In genomic region chr2:144269679-144270475, GRCm38 (mm10) we compare ENCODE assay signal across 8 mouse cellular contexts. TPM values are rescaled to one million over a fixed set of nuclear protein-coding genes. Genes with fewer than 3 reads are reported as not detected.
DNase-seq lines count a peak whose midpoint lies in the region; ATAC-seq lines count a peak whose summit lies in the region.

No protein-coding gene starts in this region.

- H3K4me3 ChIP-seq in heart, embryonic 16.5 days (ENCODE audit: low read length), result peak overlapping the region; percentile 65
- H3K4me3 ChIP-seq in hindbrain, embryonic 10.5 days, result peak overlapping the region; percentile 92
- H3K4me3 ChIP-seq in midbrain, embryonic 11.5 days (ENCODE audit: low read depth, low read length), result peak overlapping the region; percentile 88

- peak overlapping the region; percentile 83 for H3K9ac ChIP-seq in heart, embryonic 16.5 days (ENCODE audit: low read length)
- H3K9ac ChIP-seq in midbrain, embryonic 11.5 days (ENCODE audit: low read length), result peak overlapping the region; percentile 98

- DNase-seq in heart, postnatal 10 days, result no peak
- DNase-seq in R1 (ENCODE audit: low read depth, low spot score), result peak; percentile 56
- no peak for DNase-seq in hindbrain, embryonic 10.5 days (ENCODE audit: low spot score)
- DNase-seq in midbrain, embryonic 11.5 days (ENCODE audit: low spot score, missing footprints), result peak; percentile 94
- no peak for DNase-seq in layer of hippocampus, postnatal 36 days
- no peak for DNase-seq in urinary bladder, adult 18-20 months (ENCODE audit: low spot score in 2 of 2)
- no peak for DNase-seq in ovary, adult 18-20 months (ENCODE audit: low spot score)

- H3K4me1 ChIP-seq in heart, embryonic 16.5 days (ENCODE audit: control insufficient read depth, insufficient read depth, low read length), result peaks cover 41% of the 10 kb centered on the region
- peaks cover 49% of the 10 kb centered on the region for H3K4me1 ChIP-seq in hindbrain, embryonic 10.5 days (replicated peaks)
- peaks cover 16% of the 10 kb centered on the region for H3K4me1 ChIP-seq in midbrain, embryonic 11.5 days (ENCODE audit: control insufficient read depth, insufficient read depth, low read length)

- intact Hi-C loops in heart, postnatal 10 days (cut with DNase I), result loop anchor here (2.0 to 5.0 kb wide), 2 partner anchors 259 to 353 kb away; partner anchors contain the start of genes Dstn and Rrbp1

- H3K9me3 ChIP-seq in heart, embryonic 16.5 days (replicated peaks; ENCODE audit: control insufficient read depth, low read length), result no peaks in the 10 kb centered on the region
- H3K9me3 ChIP-seq in hindbrain, embryonic 10.5 days, result no peaks in the 10 kb centered on the region
- H3K9me3 ChIP-seq in midbrain, embryonic 11.5 days (ENCODE audit: control insufficient read depth, low read length), result no peaks in the 10 kb centered on the region

- no peaks in the 10 kb centered on the region for H3K36me3 ChIP-seq in heart, embryonic 16.5 days (ENCODE audit: control insufficient read depth, insufficient read depth)
- H3K36me3 ChIP-seq in hindbrain, embryonic 10.5 days, result peaks cover 27% of the 10 kb centered on the region
- no peaks in the 10 kb centered on the region; the same call in 1 of the 2 replicates for H3K36me3 ChIP-seq in midbrain, embryonic 11.5 days (ENCODE audit: control insufficient read depth, insufficient read depth, low read length)

- ATAC-seq in heart, embryonic 16.5 days (replicated peaks; ENCODE audit: extremely low read depth, insufficient read depth, low FRiP score), result no peak; the same call in 1 of the 2 replicates
- peak; percentile 28 for ATAC-seq in midbrain, embryonic 11.5 days (ENCODE audit: low FRiP score)

- H3K4me2 ChIP-seq in heart, embryonic 16.5 days (ENCODE audit: low read depth, low read length), result peak overlapping the region; percentile 79
- H3K4me2 ChIP-seq in midbrain, embryonic 11.5 days, result peak overlapping the region; percentile 69

- H3K27me3 ChIP-seq in heart, embryonic 16.5 days (ENCODE audit: control insufficient read depth, insufficient read depth, low read length), result no peaks in the 10 kb centered on the region
- no peaks in the 10 kb centered on the region for H3K27me3 ChIP-seq in hindbrain, embryonic 10.5 days (ENCODE audit: insufficient read depth, poor library complexity, severe bottlenecking)
- H3K27me3 ChIP-seq in midbrain, embryonic 11.5 days (ENCODE audit: control insufficient read depth, insufficient read depth, low read length), result no peaks in the 10 kb centered on the region

- under 1% methylated on average over 33 of the region's 33 CpGs for WGBS in heart, embryonic 16.5 days
- under 1% methylated on average over 33 of the region's 33 CpGs for WGBS in hindbrain, embryonic 10.5 days
- under 1% methylated on average over 24 of the region's 33 CpGs for WGBS in midbrain, embryonic 11.5 days

- peak overlapping the region; percentile 95 for H3K27ac ChIP-seq in heart, embryonic 16.5 days (ENCODE audit: low read length)
- peak overlapping the region; percentile 98 for H3K27ac ChIP-seq in hindbrain, embryonic 10.5 days
- peak overlapping the region; percentile 76 for H3K27ac ChIP-seq in midbrain, embryonic 11.5 days (ENCODE audit: low read depth, low read length)

RNA-seq across cellular contexts. Expression of gene Mgme1, which starts 0.6 kb away (rescaled TPM):
- 26.0 and 28.0 TPM in 2 replicates for polyA plus RNA-seq in heart, embryonic 16.5 days (2015; fragmentation: Nextera tagmentation; extraction: Ambion mirVana)
- total RNA-seq in heart, postnatal 10 days (2021), result 10 to 100 TPM in 1 of 2 experiments, 1 to 10 TPM in 1; 9.8 to 11.5 TPM
- 18.5 and 25.0 TPM in 2 replicates for polyA plus RNA-seq in hindbrain, embryonic 10.5 days (2016; fragmentation: Nextera tagmentation; extraction: Ambion mirVana)
- polyA plus RNA-seq in midbrain, embryonic 11.5 days (2014; fragmentation: Nextera tagmentation; extraction: Ambion mirVana), result 15.7 and 17.4 TPM in 2 replicates
- total RNA-seq in layer of hippocampus, postnatal 36 days (2021), result 1 to 10 TPM; 6.1 to 7.1 TPM

RNA-seq across cellular contexts. Expression of gene Snx5, which starts 0.8 kb away (rescaled TPM):
- polyA plus RNA-seq in heart, embryonic 16.5 days (2015; fragmentation: Nextera tagmentation; extraction: Ambion mirVana), result 79.2 and 95.3 TPM in 2 replicates
- 10 to 100 TPM; 60.1 to 68.5 TPM for total RNA-seq in heart, postnatal 10 days (2021)
- 91.8 and 110 TPM in 2 replicates for polyA plus RNA-seq in hindbrain, embryonic 10.5 days (2016; fragmentation: Nextera tagmentation; extraction: Ambion mirVana)
- polyA plus RNA-seq in midbrain, embryonic 11.5 days (2014; fragmentation: Nextera tagmentation; extraction: Ambion mirVana), result 105 and 111 TPM in 2 replicates
- total RNA-seq in layer of hippocampus, postnatal 36 days (2021), result 10 to 100 TPM; 68.7 to 69.4 TPM

Comparison
In these comparisons a context has a peak if more than half of its experiments do, and no peak if none do; other contexts are left out.
1. DNase-seq: peak in R1 (single experiment) and midbrain, embryonic 11.5 days (single experiment); none in heart, postnatal 10 days (0 of 2), hindbrain, embryonic 10.5 days (single experiment), layer of hippocampus, postnatal 36 days (0 of 2), urinary bladder, adult 18-20 months (0 of 2) and ovary, adult 18-20 months (single experiment).
2. Peak in every context shown above with its lines, with median percentiles within 50 percentile points of each other: H3K27ac ChIP-seq and H3K4me3 ChIP-seq.